Mouse (Mus musculus): ENCODE results near the gene Rnf224. TPM values are rescaled to one million over a fixed set of nuclear protein-coding genes. Genes with fewer than 3 reads are reported as not detected.

Gene Rnf224
- polyA plus RNA-seq, 1 experiment from 2014 or later: not detected

- Histone ChIP-seq H3K9ac (ENCODE audit: low read depth, low read length) (peak overlapping the region; percentile 96), H3K4me2 (ENCODE audit: low read length) (peak overlapping the region; percentile 92), H3K4me1 (ENCODE audit: control insufficient read depth, insufficient read depth, low read length) (peaks cover 20% of the 10 kb centered on the region), H3K27me3 (ENCODE audit: control insufficient read depth, insufficient read depth, low read depth, low read length) (no peaks in the 10 kb centered on the region), H3K36me3 (ENCODE audit: control insufficient read depth, insufficient read depth, low read length) (peaks cover 9% of the 10 kb centered on the region; the same call in 1 of the 2 replicates), H3K4me3 (ENCODE audit: low read depth, low read length) (peak overlapping the region; percentile 77), H3K27ac (ENCODE audit: low read length) (no peak overlapping the region), H3K9me3 (replicated peaks; ENCODE audit: control insufficient read depth, low read length, poor library complexity, severe bottlenecking) (no peaks in the 10 kb centered on the region)
- 83% methylated on average over 8 of the region's 8 CpGs for WGBS
- ATAC-seq: no peak
Observed at GRCm38 (mm10) chr2:25243342-25243741, 6.8 kb upstream of the Rnf224 start.

DNA sequence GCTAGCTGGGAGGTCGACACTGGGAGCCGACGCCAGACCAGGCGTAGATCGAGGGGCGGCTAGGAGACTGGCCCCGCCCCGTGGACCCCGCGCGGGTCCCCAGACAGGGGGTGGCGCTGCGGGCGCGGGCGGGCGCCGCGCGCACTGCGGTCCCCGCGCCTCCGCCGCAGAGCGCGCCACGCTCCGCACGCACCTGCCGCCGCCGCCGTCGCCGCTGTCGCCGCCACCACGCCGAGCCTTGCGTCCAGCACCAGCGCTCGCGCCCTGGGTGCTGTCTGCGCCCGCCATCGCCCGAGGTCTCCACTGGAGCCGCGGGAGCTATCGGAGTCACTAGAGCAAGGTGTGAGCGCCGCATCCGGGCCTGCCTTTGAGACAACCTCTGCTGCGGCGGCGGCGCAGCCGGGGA lies 5.5 kb upstream of the Rnf224 start, which contains the start of the genes Rnf208 and Cysrt1:
TSS of gene Rnf208 (plus strand) at position 155 of the 406 bp plus-strand sequence.
TSS of gene Cysrt1 (minus strand) at position 352 of the 406 bp plus-strand sequence.
- peak within 1 kb of the TSS; percentile 82 for H3K27ac ChIP-seq (ENCODE audit: low read length)
- no peaks in the 10 kb centered on the region for H3K27me3 ChIP-seq (ENCODE audit: control insufficient read depth, insufficient read depth, low read depth, low read length)
- 0% methylated on average over 33 of the region's 59 CpGs for WGBS
- H3K4me1 ChIP-seq (ENCODE audit: control insufficient read depth, insufficient read depth, low read length): peaks cover 20% of the 10 kb centered on the region
- H3K4me3 ChIP-seq (ENCODE audit: low read depth, low read length): peak within 1 kb of the TSS; percentile 77
- H3K9me3 ChIP-seq (replicated peaks; ENCODE audit: control insufficient read depth, low read length, poor library complexity, severe bottlenecking): no peaks in the 10 kb centered on the region
- peaks cover 5% of the 10 kb centered on the region; the same call in 1 of the 2 replicates for H3K36me3 ChIP-seq (ENCODE audit: control insufficient read depth, insufficient read depth, low read length)
- peak; percentile 61 for ATAC-seq
- H3K4me2 ChIP-seq (ENCODE audit: low read length): peak within 1 kb of the TSS; percentile 92
- H3K9ac ChIP-seq (ENCODE audit: low read depth, low read length): peak within 1 kb of the TSS; percentile 96

DNA sequence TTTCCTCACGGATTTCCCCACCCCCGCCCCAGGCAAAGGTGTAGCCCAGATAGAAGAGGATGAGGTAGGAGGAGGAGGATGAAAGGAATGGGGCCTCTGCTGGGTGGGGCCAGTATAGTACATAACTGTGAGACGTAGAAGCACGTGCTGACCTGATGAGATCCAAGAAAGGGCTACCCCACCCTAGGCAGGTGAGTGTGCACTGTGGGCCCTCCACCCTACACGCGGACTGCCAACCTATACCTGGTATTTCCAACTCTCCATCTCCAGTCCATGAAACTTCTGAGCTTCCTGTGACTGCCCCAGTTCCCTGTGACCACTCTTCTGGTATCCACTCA lies 4.8 kb upstream of the Rnf224 start:
- WGBS: 18% methylated on average over 6 of the region's 6 CpGs
- Histone ChIP-seq H3K27me3 (ENCODE audit: control insufficient read depth, insufficient read depth, low read depth, low read length) (no peaks in the 10 kb centered on the region), H3K4me2 (ENCODE audit: low read length) (peak overlapping the region; percentile 92), H3K4me1 (ENCODE audit: control insufficient read depth, insufficient read depth, low read length) (peaks cover 20% of the 10 kb centered on the region), H3K9me3 (replicated peaks; ENCODE audit: control insufficient read depth, low read length, poor library complexity, severe bottlenecking) (no peaks in the 10 kb centered on the region), H3K9ac (ENCODE audit: low read depth, low read length) (peak overlapping the region; percentile 96), H3K4me3 (ENCODE audit: low read depth, low read length) (peak overlapping the region; percentile 77), H3K36me3 (ENCODE audit: control insufficient read depth, insufficient read depth, low read length) (peaks cover 5% of the 10 kb centered on the region; the same call in 1 of the 2 replicates), H3K27ac (ENCODE audit: low read length) (peak overlapping the region; percentile 82)
- ATAC-seq: peak; percentile 50

- Histone ChIP-seq H3K36me3 (ENCODE audit: control insufficient read depth, insufficient read depth, low read length) (peaks cover 3% of the 10 kb centered on the region; the same call in 1 of the 2 replicates), H3K4me3 (ENCODE audit: low read depth, low read length) (peak overlapping the region; percentile 77), H3K9ac (ENCODE audit: low read depth, low read length) (peak overlapping the region; percentile 49), H3K4me2 (ENCODE audit: low read length) (peak overlapping the region; percentile 92), H3K27me3 (ENCODE audit: control insufficient read depth, insufficient read depth, low read depth, low read length) (no peaks in the 10 kb centered on the region), H3K27ac (ENCODE audit: low read length) (peak overlapping the region; percentile 82), H3K9me3 (replicated peaks; ENCODE audit: control insufficient read depth, low read length, poor library complexity, severe bottlenecking) (no peaks in the 10 kb centered on the region), H3K4me1 (ENCODE audit: control insufficient read depth, insufficient read depth, low read length) (peaks cover 20% of the 10 kb centered on the region)
- ATAC-seq: peak; percentile 79
- 1% methylated on average over 29 of the region's 29 CpGs for WGBS
Observed at GRCm38 (mm10) chr2:25240723-25241437, 4.3 kb upstream of the Rnf224 start.

DNA sequence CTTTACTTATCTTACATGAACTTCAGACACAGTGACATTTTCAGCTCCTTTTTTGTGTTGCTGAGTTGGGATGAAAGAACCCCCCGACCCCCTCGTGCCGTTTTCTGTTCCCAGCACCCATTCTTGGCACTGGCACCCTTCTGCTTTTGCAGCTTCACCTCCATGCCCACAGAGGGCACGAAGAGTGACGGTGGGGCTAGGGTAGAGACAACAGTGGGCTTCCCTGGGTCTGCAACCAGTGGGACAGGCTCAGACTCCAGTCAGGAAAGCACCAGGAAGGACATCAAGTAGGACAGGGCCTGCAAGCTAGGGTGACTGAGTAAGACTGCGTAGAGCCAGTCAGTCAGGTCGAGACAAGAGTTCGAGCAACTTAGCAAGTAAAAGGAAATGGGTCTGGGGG lies 3.7 kb upstream of the Rnf224 start:
- H3K4me3 ChIP-seq (ENCODE audit: low read depth, low read length): peak overlapping the region; percentile 77
- H3K9ac ChIP-seq (ENCODE audit: low read depth, low read length): peak overlapping the region; percentile 49
- peak; percentile 15 for ATAC-seq
- WGBS: 53% methylated on average over 8 of the region's 8 CpGs
- peaks cover 20% of the 10 kb centered on the region for H3K4me1 ChIP-seq (ENCODE audit: control insufficient read depth, insufficient read depth, low read length)
- H3K27me3 ChIP-seq (ENCODE audit: control insufficient read depth, insufficient read depth, low read depth, low read length): no peaks in the 10 kb centered on the region; the same call in 1 of the 2 replicates
- H3K4me2 ChIP-seq (ENCODE audit: low read length): peak overlapping the region; percentile 92
- peak overlapping the region; percentile 82 for H3K27ac ChIP-seq (ENCODE audit: low read length)
- H3K9me3 ChIP-seq (replicated peaks; ENCODE audit: control insufficient read depth, low read length, poor library complexity, severe bottlenecking): no peaks in the 10 kb centered on the region
- no peaks in the 10 kb centered on the region; the same call in 1 of the 2 replicates for H3K36me3 ChIP-seq (ENCODE audit: control insufficient read depth, insufficient read depth, low read length)

DNA sequence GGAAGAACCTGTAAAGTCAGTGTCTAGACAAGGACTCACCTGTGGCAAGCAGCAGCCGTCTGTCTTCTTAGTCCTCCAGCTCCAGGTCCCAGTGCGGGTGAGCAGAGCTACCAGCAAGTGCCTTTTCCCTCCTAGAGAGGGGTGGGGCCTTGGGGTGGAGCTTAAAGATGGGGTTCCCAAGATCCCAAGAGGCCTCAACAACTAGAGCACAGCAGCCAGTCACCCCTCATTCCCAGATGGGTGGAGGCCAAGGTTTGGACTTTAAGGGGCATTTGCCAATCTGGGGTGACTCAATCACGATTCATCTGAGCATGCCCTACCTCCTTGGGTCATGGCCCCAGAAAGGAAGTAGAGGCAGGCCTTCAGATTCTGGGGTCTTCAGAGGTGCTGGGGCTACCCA lies 3.2 kb upstream of the Rnf224 start:
- H3K9ac ChIP-seq (ENCODE audit: low read depth, low read length): no peak overlapping the region
- peaks cover 20% of the 10 kb centered on the region for H3K4me1 ChIP-seq (ENCODE audit: control insufficient read depth, insufficient read depth, low read length)
- H3K27me3 ChIP-seq (ENCODE audit: control insufficient read depth, insufficient read depth, low read depth, low read length): peaks cover 4% of the 10 kb centered on the region; the same call in 1 of the 2 replicates
- ATAC-seq: no peak
- no peaks in the 10 kb centered on the region; the same call in 1 of the 2 replicates for H3K36me3 ChIP-seq (ENCODE audit: control insufficient read depth, insufficient read depth, low read length)
- no peaks in the 10 kb centered on the region for H3K9me3 ChIP-seq (replicated peaks; ENCODE audit: control insufficient read depth, low read length, poor library complexity, severe bottlenecking)
- 95% methylated on average over 3 of the region's 3 CpGs for WGBS
- H3K4me2 ChIP-seq (ENCODE audit: low read length): no peak overlapping the region
- no peak overlapping the region for H3K4me3 ChIP-seq (ENCODE audit: low read depth, low read length)
- H3K27ac ChIP-seq (ENCODE audit: low read length): no peak overlapping the region

GRCm38 (mm10) chr2:25238106-25238505 lies 1.5 kb upstream of the Rnf224 start:
- no peak for ATAC-seq
- Histone ChIP-seq H3K4me3 (ENCODE audit: low read depth, low read length) (no peak overlapping the region), H3K4me2 (ENCODE audit: low read length) (no peak overlapping the region), H3K27me3 (ENCODE audit: control insufficient read depth, insufficient read depth, low read depth, low read length) (peaks cover 7% of the 10 kb centered on the region; the same call in 1 of the 2 replicates), H3K9me3 (replicated peaks; ENCODE audit: control insufficient read depth, low read length, poor library complexity, severe bottlenecking) (no peaks in the 10 kb centered on the region), H3K9ac (ENCODE audit: low read depth, low read length) (no peak overlapping the region), H3K27ac (ENCODE audit: low read length) (no peak overlapping the region), H3K4me1 (ENCODE audit: control insufficient read depth, insufficient read depth, low read length) (peaks cover 14% of the 10 kb centered on the region), H3K36me3 (ENCODE audit: control insufficient read depth, insufficient read depth, low read length) (no peaks in the 10 kb centered on the region)

DNA sequence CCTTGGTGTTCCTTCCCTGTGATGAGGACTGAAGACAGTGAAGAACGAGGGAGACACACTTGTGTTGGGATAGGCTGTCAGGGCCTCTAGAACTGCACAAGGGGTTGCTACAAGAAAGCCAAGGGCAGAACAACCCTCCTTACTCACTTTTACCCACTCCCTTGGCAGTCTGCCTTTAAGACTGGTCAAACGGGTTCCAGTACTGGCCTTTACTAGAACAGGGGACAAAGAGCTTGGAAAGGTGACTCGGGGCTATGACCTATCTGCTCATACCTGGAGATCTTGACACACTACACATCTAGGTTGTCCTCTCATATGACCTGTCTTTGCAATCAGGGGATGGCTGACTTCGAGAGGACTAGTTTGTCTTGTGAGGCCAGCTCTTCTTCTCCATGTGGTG lies 935 bp upstream of the Rnf224 start:
- Histone ChIP-seq H3K4me3 (ENCODE audit: low read depth, low read length) (no peak overlapping the region), H3K9ac (ENCODE audit: low read depth, low read length) (no peak overlapping the region), H3K27me3 (ENCODE audit: control insufficient read depth, insufficient read depth, low read depth, low read length) (peaks cover 7% of the 10 kb centered on the region; the same call in 1 of the 2 replicates), H3K4me2 (ENCODE audit: low read length) (no peak overlapping the region), H3K36me3 (ENCODE audit: control insufficient read depth, insufficient read depth, low read length) (no peaks in the 10 kb centered on the region), H3K4me1 (ENCODE audit: control insufficient read depth, insufficient read depth, low read length) (peaks cover 11% of the 10 kb centered on the region; the same call in 1 of the 2 replicates), H3K27ac (ENCODE audit: low read length) (no peak overlapping the region), H3K9me3 (replicated peaks; ENCODE audit: control insufficient read depth, low read length, poor library complexity, severe bottlenecking) (no peaks in the 10 kb centered on the region)
- 73% methylated on average over 4 of the region's 4 CpGs for WGBS
- no peak for ATAC-seq

- no peaks in the 10 kb centered on the region for H3K36me3 ChIP-seq (ENCODE audit: control insufficient read depth, insufficient read depth, low read length)
- no peaks in the 10 kb centered on the region for H3K4me1 ChIP-seq (ENCODE audit: control insufficient read depth, insufficient read depth, low read length)
- WGBS: 77% methylated on average over 5 of the region's 5 CpGs
- H3K4me3 ChIP-seq (ENCODE audit: low read depth, low read length): no peak overlapping the region
- no peak overlapping the region for H3K27ac ChIP-seq (ENCODE audit: low read length)
- H3K9me3 ChIP-seq (replicated peaks; ENCODE audit: control insufficient read depth, low read length, poor library complexity, severe bottlenecking): no peaks in the 10 kb centered on the region
- H3K4me2 ChIP-seq (ENCODE audit: low read length): no peak overlapping the region
- H3K9ac ChIP-seq (ENCODE audit: low read depth, low read length): no peak overlapping the region
- no peak for ATAC-seq
- peaks cover 7% of the 10 kb centered on the region; the same call in 1 of the 2 replicates for H3K27me3 ChIP-seq (ENCODE audit: control insufficient read depth, insufficient read depth, low read depth, low read length)
Observed at GRCm38 (mm10) chr2:25234551-25235220, 1.9 kb downstream of the Rnf224 start.

Data from midbrain, embryonic 16.5 days (tissue).